Mouse (Mus musculus) bone marrow, adult 2 months (tissue): ENCODE measurements at regions not wholly inside any gene's neighbourhood (a gene's known extent, or its start where the extent isn't known, plus 50 kb on each side); places are given as distances from the start of the nearest gene placed in this dataset.

Source experiments
- CTCF ChIP-seq: fragments of 200-500 bp; IDR thresholded peaks from 2 replicates; pipeline ENCODE4 v1.5.1; 2011; ENCODE audit warnings: low read length, control low read depth; ENCODE audit not compliant: control insufficient read depth, insufficient read depth
- POLR2A ChIP-seq: fragments of 200-500 bp; IDR thresholded peaks from 2 replicates; pipeline ENCODE4 v1.6.1; 2011; ENCODE audit warnings: low read depth, mild to moderate bottlenecking, control low read depth, low read length, borderline replicate concordance; ENCODE audit not compliant: control insufficient read depth

DNA sequence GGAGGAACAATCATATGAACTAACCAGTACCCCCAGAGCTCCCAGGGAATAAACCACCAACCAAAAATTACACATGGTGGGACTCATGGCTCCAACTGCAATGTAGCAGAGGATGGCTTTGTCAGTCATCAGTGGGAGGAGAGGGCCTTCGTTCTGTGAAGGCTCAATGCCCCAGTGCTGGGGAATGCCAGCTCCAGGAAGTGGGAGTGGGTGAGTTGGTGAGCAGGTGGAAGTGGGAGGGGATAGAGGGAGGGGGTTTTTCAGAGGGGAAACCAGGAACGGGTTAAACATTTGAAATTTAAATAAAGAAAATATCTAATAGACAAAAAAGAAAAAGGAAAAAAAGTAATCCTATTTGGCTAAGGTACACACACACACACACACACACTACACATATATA is 88.4 kb upstream of the Cdkn2b start:
- TF ChIP-seq POLR2A: no peak
- TF ChIP-seq CTCF: no peak
